Mouse (Mus musculus) olfactory bulb, adult 2 months (tissue): ENCODE data around the gene Gstp1.
"Not testable (repeated sequence)": the region's sequence is repeated elsewhere in the genome, so short reads cannot be mapped to it uniquely, and the experiment has no call there.

Source experiments
- CTCF ChIP-seq: fragments of 200-500 bp; IDR thresholded peaks from 2 replicates; pipeline ENCODE4 v1.5.1; 2012; ENCODE audit warnings: low read depth, mild to moderate bottlenecking, low read length, moderate library complexity; ENCODE audit not compliant: insufficient read depth
- POLR2A ChIP-seq: fragments of 200-500 bp; IDR thresholded peaks from 2 replicates; pipeline ENCODE4 v1.6.1; 2012; ENCODE audit warnings: mild to moderate bottlenecking, low read depth, low read length, moderate library complexity; ENCODE audit not compliant: insufficient read depth

GRCm38 (mm10) chr19:4049069-4049468, 11.3 kb upstream of the Gstp1 start:
- TF ChIP-seq CTCF, POLR2A: not testable (repeated sequence)
